Comparison of ENCODE assay signal across 12 mouse cellular contexts in genomic region chr9:58085074-58085473, GRCm38 (mm10). TPM values are rescaled to one million over a fixed set of nuclear protein-coding genes. Genes with fewer than 3 reads are reported as not detected.
DNase-seq lines count a peak whose midpoint lies in the region; ATAC-seq lines count a peak whose summit lies in the region.
"Had no signal": no experiment of that assay in that cellular context is flagged by ENCODE, and none has a peak within 500 bp of the region (broad histone marks: within the 10 kb centered on the region; RNA-seq: fewer than 3 reads in every experiment).

No protein-coding gene starts in this region.

- no peak overlapping the region for H3K9ac ChIP-seq in neural tube, embryonic 13.5 days
- no peak overlapping the region for H3K9ac ChIP-seq in hindbrain, embryonic 12.5 days
- no peak overlapping the region for H3K9ac ChIP-seq in midbrain, embryonic 16.5 days (ENCODE audit: low read depth, low read length)
- H3K9ac ChIP-seq: liver, embryonic 15.5 days had no signal

- H3K27me3 ChIP-seq in neural tube, embryonic 13.5 days: 0 out of 2 replicates have a peak, but pooled peaks cover under 1% of the 10 kb centered on the region
- H3K27me3 ChIP-seq in embryonic facial prominence, embryonic 10.5 days (replicated peaks; ENCODE audit: low read depth, poor library complexity, severe bottlenecking): peaks cover 34% of the 10 kb centered on the region
- H3K27me3 ChIP-seq in hindbrain, embryonic 12.5 days: peaks cover 20% of the 10 kb centered on the region
- no peaks in the 10 kb centered on the region for H3K27me3 ChIP-seq in midbrain, embryonic 16.5 days (ENCODE audit: control insufficient read depth, insufficient read depth, low read depth, low read length)

- H3K4me3 ChIP-seq in neural tube, embryonic 13.5 days: no peak overlapping the region
- no peak overlapping the region for H3K4me3 ChIP-seq in embryonic facial prominence, embryonic 10.5 days
- no peak overlapping the region for H3K4me3 ChIP-seq in hindbrain, embryonic 12.5 days
- H3K4me3 ChIP-seq in midbrain, embryonic 16.5 days (ENCODE audit: low read depth, low read length): no peak overlapping the region
- H3K4me3 ChIP-seq: erythroblast, embryonic 14.5 days; liver, embryonic 15.5 days had no signal

- H3K9me3 ChIP-seq in neural tube, embryonic 13.5 days: no peaks in the 10 kb centered on the region
- H3K9me3 ChIP-seq in embryonic facial prominence, embryonic 10.5 days: no peaks in the 10 kb centered on the region
- no peaks in the 10 kb centered on the region for H3K9me3 ChIP-seq in hindbrain, embryonic 12.5 days (replicated peaks)
- H3K9me3 ChIP-seq in midbrain, embryonic 16.5 days (replicated peaks; ENCODE audit: control insufficient read depth, low read length, poor library complexity, severe bottlenecking): no peaks in the 10 kb centered on the region
- H3K9me3 ChIP-seq: liver, embryonic 15.5 days had no signal

- peak; percentile 43 for ATAC-seq in neural tube, embryonic 13.5 days (ENCODE audit: low read depth)
- ATAC-seq in hindbrain, embryonic 12.5 days (ENCODE audit: low FRiP score): peak; percentile 42; the same call in 1 of the 2 replicates
- peak; percentile 55 for ATAC-seq in midbrain, embryonic 16.5 days

- peak overlapping the region; percentile 68 for H3K27ac ChIP-seq in neural tube, embryonic 13.5 days (replicated peaks)
- H3K27ac ChIP-seq in embryonic facial prominence, embryonic 10.5 days (replicated peaks): 0 out of 2 replicates have a peak overlapping the region, but pooled peaks have one; percentile 24
- peak overlapping the region; percentile 60; the same call in 1 of the 2 replicates for H3K27ac ChIP-seq in hindbrain, embryonic 12.5 days
- peak overlapping the region; percentile 50 for H3K27ac ChIP-seq in midbrain, embryonic 16.5 days (ENCODE audit: low read length)
- H3K27ac ChIP-seq: liver, embryonic 15.5 days had no signal

- H3K4me2 ChIP-seq in neural tube, embryonic 13.5 days: no peak overlapping the region
- no peak overlapping the region for H3K4me2 ChIP-seq in hindbrain, embryonic 12.5 days (replicated peaks)
- H3K4me2 ChIP-seq in midbrain, embryonic 16.5 days (ENCODE audit: low read length): no peak overlapping the region
- H3K4me2 ChIP-seq: liver, embryonic 15.5 days had no signal

- 2% methylated on average over 2 of the region's 2 CpGs for WGBS in neural tube, embryonic 13.5 days
- 28% methylated on average over 2 of the region's 2 CpGs for WGBS in embryonic facial prominence, embryonic 10.5 days
- 7% methylated on average over 2 of the region's 2 CpGs for WGBS in hindbrain, embryonic 12.5 days
- 5% methylated on average over 2 of the region's 2 CpGs for WGBS in midbrain, embryonic 16.5 days

- H3K4me1 ChIP-seq in neural tube, embryonic 13.5 days (replicated peaks): peaks cover 64% of the 10 kb centered on the region
- H3K4me1 ChIP-seq in embryonic facial prominence, embryonic 10.5 days: peaks cover 45% of the 10 kb centered on the region
- peaks cover 45% of the 10 kb centered on the region for H3K4me1 ChIP-seq in hindbrain, embryonic 12.5 days
- peaks cover 26% of the 10 kb centered on the region for H3K4me1 ChIP-seq in midbrain, embryonic 16.5 days (ENCODE audit: control insufficient read depth, insufficient read depth, low read length)
- H3K4me1 ChIP-seq: liver, embryonic 15.5 days had no signal

- no peak for DNase-seq in neural tube, embryonic 10.5 days (ENCODE audit: extremely low spot score, low spot score)
- DNase-seq in embryonic facial prominence, embryonic 10.5 days (ENCODE audit: low spot score): no peak
- no peak for DNase-seq in urinary bladder, postnatal 10 days (ENCODE audit: low spot score)
- no peak for DNase-seq in embryo, embryonic 10 days (ENCODE audit: low spot score)
- no peak for DNase-seq in right cerebral cortex, postnatal 25 days
- DNase-seq: spleen, adult 18-20 months had no signal

- H3K36me3 ChIP-seq in neural tube, embryonic 13.5 days: no peaks in the 10 kb centered on the region
- no peaks in the 10 kb centered on the region for H3K36me3 ChIP-seq in embryonic facial prominence, embryonic 10.5 days (replicated peaks)
- no peaks in the 10 kb centered on the region for H3K36me3 ChIP-seq in hindbrain, embryonic 12.5 days
- H3K36me3 ChIP-seq in midbrain, embryonic 16.5 days (ENCODE audit: control insufficient read depth, insufficient read depth, low read length): no peaks in the 10 kb centered on the region
- H3K36me3 ChIP-seq: liver, embryonic 15.5 days had no signal

RNA-seq across cellular contexts. Expression of gene Stra6, which starts 21.5 kb away (rescaled TPM):
- 47.5 and 48.5 TPM in 2 replicates for polyA plus RNA-seq in neural tube, embryonic 13.5 days (2015; fragmentation: Nextera tagmentation; extraction: Ambion mirVana)
- polyA plus RNA-seq in embryonic facial prominence, embryonic 10.5 days (2016; fragmentation: Nextera tagmentation; extraction: Ambion mirVana): 33.6 and 47.2 TPM in 2 replicates
- polyA plus RNA-seq in hindbrain, embryonic 12.5 days (2016; fragmentation: Nextera tagmentation; extraction: Ambion mirVana): 14.8 and 17.6 TPM in 2 replicates
- polyA plus RNA-seq in midbrain, embryonic 16.5 days (2015; fragmentation: Nextera tagmentation; extraction: Ambion mirVana): 8.1 and 9.7 TPM in 2 replicates
- polyA plus RNA-seq: erythroblast, embryonic 14.5 days had no signal

RNA-seq across cellular contexts. Expression of gene Ccdc33, which starts 33.5 kb away (rescaled TPM):
- 0.33 and 0.58 TPM in 2 replicates for polyA plus RNA-seq in neural tube, embryonic 13.5 days (2015; fragmentation: Nextera tagmentation; extraction: Ambion mirVana)
- polyA plus RNA-seq in embryonic facial prominence, embryonic 10.5 days (2016; fragmentation: Nextera tagmentation; extraction: Ambion mirVana): 0.36 and 0.56 TPM in 2 replicates
- 1.0 and 1.5 TPM in 2 replicates for polyA plus RNA-seq in hindbrain, embryonic 12.5 days (2016; fragmentation: Nextera tagmentation; extraction: Ambion mirVana)
- polyA plus RNA-seq in midbrain, embryonic 16.5 days (2015; fragmentation: Nextera tagmentation; extraction: Ambion mirVana): 0.31 and 0.90 TPM in 2 replicates
- polyA plus RNA-seq: erythroblast, embryonic 14.5 days; heart, embryonic 14.5 days; liver, embryonic 15.5 days had no signal
